Mouse (Mus musculus) G1E (cell line): Measurements from ENCODE around the gene Masp2. TPM values are rescaled to one million over a fixed set of nuclear protein-coding genes. Genes with fewer than 3 reads are reported as not detected.

Source experiments
- ATAC-seq: 2 replicates; pipeline ENCODE4 v1.8.0; 2016; ENCODE audit warnings: mild to moderate bottlenecking; ENCODE audit not compliant: insufficient number of reproducible peaks, poor library complexity, low FRiP score, severe bottlenecking; ENCODE audit errors: extremely low read depth
- DNase-seq: peaks from one replicate; pipeline ENCODE4 v3.0.0; 2012; ENCODE audit warnings: low spot score
- H3K27me3 ChIP-seq: 2 replicates; pipeline ENCODE4 v1.6.1; 2012; ENCODE audit warnings: mild to moderate bottlenecking, low read length, inconsistent platforms; ENCODE audit not compliant: insufficient read depth
- H3K36me3 ChIP-seq: replicated peaks from 2 replicates; pipeline ENCODE3; 2012; ENCODE audit warnings: mild to moderate bottlenecking, inconsistent platforms
- H3K4me1 ChIP-seq: 2 replicates; pipeline ENCODE4 v1.6.1; 2012; ENCODE audit warnings: low read depth, low read length, inconsistent platforms, mixed read lengths; ENCODE audit not compliant: insufficient read depth
- H3K4me3 ChIP-seq: 2 replicates; pipeline ENCODE4 v1.5.1; 2012; ENCODE audit warnings: low read depth, mild to moderate bottlenecking, inconsistent platforms, low read length, moderate library complexity, mixed read lengths
- H3K9me3 ChIP-seq: replicated peaks from 2 replicates; pipeline ENCODE4 v1.6.1; 2012; ENCODE audit warnings: inconsistent platforms
- CTCF ChIP-seq: IDR thresholded peaks from 2 replicates; pipeline ENCODE4 v1.5.1; 2012; ENCODE audit warnings: low read depth, low read length, inconsistent platforms, mixed read lengths
- GATA1 ChIP-seq: IDR thresholded peaks from 2 replicates; pipeline ENCODE4 v1.6.1; 2012; ENCODE audit warnings: borderline replicate concordance, low read length, inconsistent platforms, mixed read lengths
- GATA2 ChIP-seq: IDR thresholded peaks from 2 replicates; pipeline ENCODE4 v1.6.1; 2012; ENCODE audit warnings: low read depth, low read length, inconsistent platforms, borderline replicate concordance
- POLR2AphosphoS5 ChIP-seq: IDR thresholded peaks from 2 replicates; pipeline ENCODE4 v1.6.1; 2012; ENCODE audit warnings: low read depth, low read length, inconsistent platforms; ENCODE audit not compliant: insufficient replicate concordance
- TAL1 ChIP-seq: conservative IDR thresholded peaks from 2 replicates; pipeline ENCODE4 v1.6.1; 2012; ENCODE audit warnings: low read depth, low read length, inconsistent platforms, mixed read lengths
- polyA plus RNA-seq: library from polyadenylated mRNA; stranded (reverse); fragments of >175 nt; gene quantifications from 2 replicates; pipeline ENCODE4 v1.2.3, GENCODE M21; 2012
- total RNA-seq, 2 experiments: library from RNA; stranded (forward) in 1 of 2; stranded (reverse) in 1 of 2; fragments of 200-1000 nt in 1 of 2; fragments of >200 nt in 1 of 2; fragmentation: Nextera tagmentation in 1 of 2; gene quantifications; 2 replicates each; pipeline ENCODE4 v1.2.3; 2014 to 2017

Masp2 gene
- total and polyA plus RNA-seq, 3 experiments: 0.69 to 18.1 (median 2.9) TPM

GRCm38 (mm10) chr4:148649309-148649708 lies 47.0 kb downstream of the Masp2 start:
- peaks cover 3% of the 10 kb centered on the region; the same call in 1 of the 2 replicates for H3K9me3 ChIP-seq
- peaks cover 21% of the 10 kb centered on the region for H3K27me3 ChIP-seq
- peaks cover 3% of the 10 kb centered on the region; the same call in 1 of the 2 replicates for H3K4me1 ChIP-seq
- no peak overlapping the region for H3K4me3 ChIP-seq
- TF ChIP-seq POLR2AphosphoS5 (no peak), CTCF (0 out of 2 replicates have a peak, but pooled peaks have one; percentile 11)
- H3K36me3 ChIP-seq: no peaks in the 10 kb centered on the region
- ATAC-seq (no peak), DNase-seq (no peak)

GRCm38 (mm10) chr4:148651045-148651444 lies 48.7 kb downstream of the Masp2 start:
- Histone ChIP-seq H3K27me3 (peaks cover 20% of the 10 kb centered on the region), H3K36me3 (no peaks in the 10 kb centered on the region), H3K4me1 (peaks cover 3% of the 10 kb centered on the region; the same call in 1 of the 2 replicates), H3K9me3 (peaks cover 3% of the 10 kb centered on the region; the same call in 1 of the 2 replicates), H3K4me3 (no peak overlapping the region)
- ATAC-seq (no peak), DNase-seq (no peak)
- no peak for TF ChIP-seq POLR2AphosphoS5
- no peak for TF ChIP-seq GATA1
- TF ChIP-seq TAL1: no peak
- no peak for TF ChIP-seq GATA2
- no peak for TF ChIP-seq CTCF

GRCm38 (mm10) chr4:148654701-148655398 lies 52.5 kb downstream of the Masp2 start:
- H3K4me1 ChIP-seq: no peaks in the 10 kb centered on the region
- H3K36me3 ChIP-seq: no peaks in the 10 kb centered on the region
- DNase-seq (no peak), ATAC-seq (no peak)
- H3K9me3 ChIP-seq: peaks cover 3% of the 10 kb centered on the region; the same call in 1 of the 2 replicates
- H3K27me3 ChIP-seq: peaks cover 25% of the 10 kb centered on the region
- H3K4me3 ChIP-seq: no peak overlapping the region
- TF ChIP-seq CTCF (peak; percentile 17; the same call in 1 of the 2 replicates), GATA2 (no peak)

GRCm38 (mm10) chr4:148656691-148657258 lies 54.4 kb downstream of the Masp2 start:
- peaks cover 17% of the 10 kb centered on the region for H3K27me3 ChIP-seq
- peaks cover 3% of the 10 kb centered on the region; the same call in 1 of the 2 replicates for H3K4me1 ChIP-seq
- no peak overlapping the region for H3K4me3 ChIP-seq
- peaks cover 3% of the 10 kb centered on the region; the same call in 1 of the 2 replicates for H3K9me3 ChIP-seq
- no peak for ATAC-seq
- DNase-seq: no peak
- H3K36me3 ChIP-seq: no peaks in the 10 kb centered on the region
- TF ChIP-seq GATA2 (no peak), POLR2AphosphoS5 (no peak), CTCF (no peak), GATA1 (no peak), TAL1 (no peak)

DNA sequence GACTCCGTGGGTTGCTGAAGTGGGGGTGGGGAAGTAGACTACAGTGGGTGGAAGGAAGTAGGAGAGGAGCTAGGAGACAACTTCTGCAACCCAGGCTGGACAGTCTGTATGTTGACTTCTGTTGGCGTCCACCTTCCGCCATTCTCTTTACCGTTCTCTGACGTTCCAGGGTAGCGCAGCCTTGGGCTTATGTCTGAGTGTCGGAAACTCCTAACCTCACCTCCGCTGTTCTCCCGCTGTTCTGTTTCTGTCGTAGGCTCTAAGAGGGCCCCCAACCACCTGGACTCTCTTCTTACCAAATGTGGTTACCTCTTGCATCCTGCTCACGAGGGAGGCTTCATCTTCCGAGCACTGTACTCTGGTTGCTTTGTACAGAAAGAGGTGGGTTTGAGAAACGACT lies 55.4 kb downstream of the Masp2 start:
- Histone ChIP-seq H3K4me1 (peaks cover 11% of the 10 kb centered on the region), H3K9me3 (peaks cover 3% of the 10 kb centered on the region; the same call in 1 of the 2 replicates), H3K4me3 (no peak overlapping the region), H3K36me3 (no peaks in the 10 kb centered on the region), H3K27me3 (peaks cover 24% of the 10 kb centered on the region)
- TF ChIP-seq CTCF (no peak), POLR2AphosphoS5 (no peak), TAL1 (no peak), GATA2 (no peak), GATA1 (no peak)
- DNase-seq (no peak), ATAC-seq (no peak)

DNA sequence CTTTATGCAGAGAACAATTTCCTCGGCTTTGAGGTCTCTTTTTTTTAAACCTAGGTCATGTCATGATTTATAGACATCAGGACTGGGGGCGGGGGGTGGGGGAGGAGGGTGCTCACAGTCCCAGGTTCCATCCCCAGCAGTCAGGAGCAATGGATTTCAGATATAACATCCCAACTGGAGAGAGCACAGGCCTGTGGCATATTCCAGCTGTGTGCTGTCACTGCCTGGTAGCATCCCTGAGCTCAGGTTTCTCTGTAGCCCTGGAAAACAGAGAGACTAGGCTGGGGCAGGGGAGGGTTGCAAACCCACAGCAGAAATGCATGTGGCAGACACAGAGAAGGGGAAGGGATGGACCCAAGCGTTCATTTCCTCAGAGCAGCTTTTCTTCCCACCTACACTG lies 57.8 kb downstream of the Masp2 start:
- Histone ChIP-seq H3K9me3 (no peaks in the 10 kb centered on the region), H3K4me3 (no peak overlapping the region), H3K36me3 (no peaks in the 10 kb centered on the region), H3K27me3 (peaks cover 36% of the 10 kb centered on the region), H3K4me1 (peaks cover 11% of the 10 kb centered on the region)
- DNase-seq (no peak), ATAC-seq (no peak)
- TF ChIP-seq CTCF: no peak
- TF ChIP-seq GATA2: no peak
- TF ChIP-seq TAL1: no peak
- TF ChIP-seq GATA1: no peak
- TF ChIP-seq POLR2AphosphoS5: no peak
